Mouse (Mus musculus): ENCODE results near the gene Abhd12. TPM values are rescaled to one million over a fixed set of nuclear protein-coding genes. Genes with fewer than 3 reads are reported as not detected.
A peak's percentile ranks its signal among the peaks of the same experiment; 100 is the strongest.

The Abhd12 gene
- total RNA-seq, 2 experiments from 2014 or later = 239 to 243 TPM

- DNase-seq (ENCODE audit: low spot score in 2 of 2) = no peak
Observed at GRCm38 (mm10) chr2:150816676-150817402, 87.7 kb downstream of the Abhd12 start.

DNA sequence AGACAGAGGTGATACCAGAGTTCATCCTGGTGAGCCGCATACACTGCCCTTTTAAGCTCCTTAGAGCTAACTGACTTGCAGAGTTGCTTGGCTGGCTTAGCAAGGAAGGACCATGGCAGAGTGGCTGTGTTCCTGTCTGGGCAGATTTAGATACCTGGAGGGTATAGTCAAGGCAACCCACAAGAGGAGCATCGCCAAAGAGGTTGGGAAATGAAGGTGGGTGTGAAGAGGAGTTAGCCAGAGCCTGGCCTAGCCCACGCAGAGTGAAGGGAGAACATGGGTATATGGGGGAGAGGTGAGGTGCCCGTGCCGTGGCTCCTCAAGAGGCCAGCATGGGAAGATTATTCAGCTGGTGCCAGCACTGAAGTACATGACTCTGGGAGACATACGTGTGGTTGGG lies 91.7 kb downstream of the Abhd12 start:
- no peak for DNase-seq (ENCODE audit: low spot score in 2 of 2)

DNA sequence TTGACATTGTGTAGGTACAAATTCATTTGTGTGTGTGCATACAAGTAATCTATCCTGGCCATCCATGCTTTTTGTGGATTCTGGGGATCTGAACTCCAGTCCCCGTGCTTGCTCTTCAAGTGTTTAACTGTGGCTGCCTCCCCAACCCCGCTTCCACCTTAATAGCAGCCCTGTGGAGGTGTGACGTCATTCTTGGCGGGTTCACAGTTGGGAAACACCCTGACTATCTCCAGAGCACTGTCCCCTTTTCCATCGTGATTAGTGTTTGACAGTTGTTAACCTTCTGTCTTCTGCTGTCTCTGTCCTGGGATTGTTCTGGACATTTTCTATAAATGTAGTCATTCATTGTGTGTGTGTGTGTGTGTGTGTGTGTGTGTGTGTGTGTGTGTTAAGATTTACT lies 93.9 kb downstream of the Abhd12 start:
- no peak for DNase-seq (ENCODE audit: low spot score in 2 of 2)

DNA sequence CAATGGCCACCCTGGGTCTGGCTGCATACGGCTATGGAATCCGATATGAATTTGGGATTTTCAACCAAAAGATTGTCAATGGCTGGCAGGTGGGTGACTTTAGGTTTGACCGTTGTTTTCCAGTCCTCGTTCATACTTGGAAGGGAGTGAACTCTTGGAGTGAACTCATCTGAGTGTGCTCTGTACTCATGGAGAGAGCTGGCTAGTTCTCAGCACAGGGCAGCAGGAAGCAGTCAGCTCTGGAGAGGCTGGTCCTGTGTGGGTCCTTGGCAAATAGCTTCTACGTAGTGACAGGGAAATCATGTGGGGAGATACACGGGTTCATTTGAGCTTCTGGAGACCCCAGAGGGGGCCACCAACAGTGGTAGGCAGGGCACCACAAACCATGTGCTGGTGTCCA lies 95.7 kb downstream of the Abhd12 start:
- no peak for DNase-seq (ENCODE audit: low spot score in 2 of 2)

DNA sequence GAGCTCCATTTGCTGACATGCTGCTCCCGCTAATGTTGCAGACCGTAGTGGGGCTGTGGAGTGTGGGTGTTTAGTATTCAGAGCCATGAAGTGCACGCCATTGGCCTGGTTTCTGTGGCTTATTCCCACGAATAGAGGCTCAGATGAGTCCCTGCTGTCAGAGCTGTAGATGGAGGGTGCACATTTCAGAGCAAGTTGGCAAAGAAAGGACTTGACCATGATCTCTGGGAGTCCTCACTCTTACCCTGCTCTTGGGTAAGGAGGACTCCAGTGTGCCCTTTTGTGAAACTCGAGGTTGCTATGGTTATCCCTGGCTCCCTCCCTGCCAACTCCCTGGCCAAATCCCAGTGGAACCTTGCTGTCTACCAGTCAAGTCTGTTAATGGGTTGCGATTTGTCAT lies 96.2 kb downstream of the Abhd12 start:
- peak; percentile 51 to 72 for DNase-seq (ENCODE audit: low spot score in 2 of 2)

DNA sequence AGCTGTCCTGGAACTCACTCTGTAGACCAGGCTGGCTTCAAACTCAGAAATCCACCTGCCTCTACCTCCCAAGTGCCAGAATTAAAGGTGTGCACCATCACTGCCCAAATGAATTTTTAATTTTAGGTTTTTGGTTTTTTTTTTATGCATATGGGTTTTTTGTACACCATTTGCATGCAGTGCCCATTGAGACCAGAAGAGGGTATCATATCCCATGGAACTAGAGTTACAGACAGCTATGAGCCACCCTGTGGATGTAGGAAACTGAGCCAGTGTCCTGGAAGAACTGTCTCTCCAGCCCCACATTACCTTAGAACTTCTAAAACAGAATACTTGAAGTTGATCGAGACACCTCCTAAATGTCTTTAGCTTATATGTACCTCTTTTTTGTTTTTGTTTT lies 101.5 kb downstream of the Abhd12 start:
- no peak for DNase-seq (ENCODE audit: low spot score in 2 of 2)

- no peak for DNase-seq (ENCODE audit: low spot score in 2 of 2)
Observed at GRCm38 (mm10) chr2:150800616-150801015, 103.9 kb downstream of the Abhd12 start.

GRCm38 (mm10) chr2:150798084-150798483 lies 106.5 kb downstream of the Abhd12 start:
- no peak for DNase-seq (ENCODE audit: low spot score in 2 of 2)

DNA sequence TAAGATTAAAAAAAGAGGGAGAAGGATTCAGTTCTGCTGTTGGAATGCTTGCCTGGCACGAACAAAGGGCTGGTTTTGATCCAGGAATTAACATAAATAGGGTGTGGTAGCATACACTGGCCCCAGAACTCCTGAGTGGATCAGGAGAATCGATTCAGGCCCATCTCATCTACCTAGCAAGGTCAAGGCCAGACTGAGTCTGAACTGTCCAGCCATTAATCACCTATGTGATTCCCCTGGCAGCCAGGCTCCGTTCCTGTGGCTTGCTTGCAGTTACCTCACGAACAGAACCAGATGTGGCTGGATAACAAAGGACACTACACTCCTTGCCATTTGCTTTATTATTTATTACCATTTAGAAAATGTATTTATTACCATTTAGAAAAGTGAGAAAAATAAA lies 111.2 kb downstream of the Abhd12 start:
- DNase-seq (ENCODE audit: low spot score in 2 of 2) = no peak

- DNase-seq (ENCODE audit: low spot score in 2 of 2) = peak; percentile 79 to 91
Observed at GRCm38 (mm10) chr2:150788768-150789550, 115.6 kb downstream of the Abhd12 start.

GRCm38 (mm10) chr2:150787234-150787771 lies 117.2 kb downstream of the Abhd12 start:
- DNase-seq (ENCODE audit: low spot score in 2 of 2) = no peak

DNA sequence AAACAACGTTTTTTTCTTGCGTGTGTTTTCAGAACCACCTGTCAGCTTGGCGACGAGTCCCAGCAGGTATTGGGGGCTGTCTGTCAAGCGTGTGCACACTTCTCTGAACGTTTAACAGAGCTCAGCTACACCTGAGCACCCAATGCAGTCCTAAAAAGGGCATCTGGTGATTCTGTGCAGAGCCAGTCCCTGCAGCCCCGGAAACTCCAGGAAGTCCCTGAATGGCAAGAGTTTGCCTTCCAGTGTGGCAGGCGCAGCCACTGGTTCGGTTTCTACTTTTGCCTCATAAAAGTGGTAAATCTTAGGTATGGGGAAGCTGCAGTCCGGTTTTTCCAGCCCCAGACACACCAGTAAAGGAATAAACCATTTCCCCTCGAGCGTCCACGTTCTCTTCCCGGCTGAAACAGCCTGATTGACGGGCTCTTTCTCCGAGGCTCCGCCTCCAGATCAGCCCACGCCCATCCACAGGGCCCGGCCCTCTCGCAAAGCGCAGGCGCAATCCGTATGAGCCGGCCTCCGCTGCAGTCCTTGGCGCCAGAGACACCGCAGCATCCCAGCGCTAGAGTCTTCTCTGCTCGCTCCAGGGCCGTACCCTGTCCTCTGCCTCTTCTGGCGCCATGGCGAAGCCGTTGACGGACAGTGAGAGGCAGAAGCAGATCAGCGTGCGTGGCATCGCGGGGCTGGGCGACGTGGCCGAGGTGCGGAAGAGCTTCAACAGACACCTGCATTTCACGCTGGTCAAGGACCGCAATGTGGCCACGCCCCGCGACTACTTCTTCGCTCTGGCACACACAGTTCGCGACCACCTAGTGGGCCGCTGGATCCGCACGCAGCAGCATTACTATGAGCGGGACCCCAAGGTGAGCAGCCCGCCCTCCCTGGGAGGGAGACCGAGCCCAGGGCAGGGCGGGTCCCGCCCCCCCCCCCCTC lies 118.0 kb downstream of the Abhd12 start, which contains the start of gene Pygb:
Gene Pygb (plus strand): TSS at position 485 of the 930 bp plus-strand sequence.
- peak; percentile 81 to 88 for DNase-seq (ENCODE audit: low spot score in 2 of 2)

- no peak for DNase-seq (ENCODE audit: low spot score in 2 of 2)
Observed at GRCm38 (mm10) chr2:150782801-150783200, 121.7 kb downstream of the Abhd12 start.

Other genes starting within 250 kb of the Abhd12 start
- gene Acss1, start 236.2 kb downstream of the Abhd12 start, total RNA-seq (2021) = 10 to 100 TPM; 20.5 to 21.0 TPM
- under 1 TPM; 0.09 to 0.10 TPM for gene Vsx1, start 215.4 kb downstream of the Abhd12 start, total RNA-seq (2021)
- 10 to 100 TPM; 75.9 to 77.1 TPM for gene Entpd6, start 155.7 kb downstream of the Abhd12 start, total RNA-seq (2021)
- gene Pygb, start 118.0 kb downstream of the Abhd12 start, total RNA-seq (2021) = 100 to 1,000 TPM; 183 to 184 TPM
- gene Gins1, start 659 bp upstream of the Abhd12 start, total RNA-seq (2021) = 1 to 10 TPM; 1.9 to 4.7 TPM
- gene Ninl, start 134.6 kb upstream of the Abhd12 start, total RNA-seq (2021) = 1 to 10 TPM; 6.1 to 7.8 TPM
- gene Nanp, start 134.7 kb upstream of the Abhd12 start, total RNA-seq (2021) = 10 to 100 TPM; 19.1 to 20.9 TPM
- not detected for gene Gm14151, start 187.6 kb upstream of the Abhd12 start, total RNA-seq (2021)
- gene Gm14147, start 193.5 kb upstream of the Abhd12 start, total RNA-seq (2021) = not detected

Data from layer of hippocampus, postnatal 14 days (tissue).